ENCODE assay signal across 9 mouse cellular contexts in genomic region chr17:44256583-44256982, GRCm38 (mm10).
DNase-seq lines count a peak whose midpoint lies in the region; ATAC-seq and TF ChIP-seq lines count a peak whose summit lies in the region.
"Had no signal": no experiment of that assay in that cellular context is flagged by ENCODE, and none has a peak within 500 bp of the region (broad histone marks: within the 10 kb centered on the region; RNA-seq: fewer than 3 reads in every experiment).

No protein-coding gene starts in this region.

- H3K9ac ChIP-seq in ES-E14 (ENCODE audit: insufficient read depth, low read depth, low read length, poor library complexity, severe bottlenecking), result no peak overlapping the region
- no peak overlapping the region for H3K9ac ChIP-seq in forebrain, embryonic 13.5 days
- H3K9ac ChIP-seq: lung, embryonic 15.5 days had no signal

- peak; percentile 60; the same call in 1 of the 2 replicates for ATAC-seq in forebrain, embryonic 13.5 days

- TF ChIP-seq CTCF in layer of hippocampus, adult 2 months (conservative IDR thresholded peaks at IDR 0.05), result peak; percentile 96

- H3K9me3 ChIP-seq in ES-E14 (ENCODE audit: control insufficient read depth, insufficient read depth, low read depth, low read length), result no peaks in the 10 kb centered on the region
- H3K9me3 ChIP-seq in forebrain, embryonic 13.5 days (replicated peaks), result no peaks in the 10 kb centered on the region
- H3K9me3 ChIP-seq: lung, embryonic 15.5 days had no signal

- DNase-seq in ES-E14 (ENCODE audit: low read depth, low spot score), result no peak
- DNase-seq in c-Kit-positive CD71-negative TER-119-negative erythroid progenitor cells, embryonic 14.5 days (ENCODE audit: low read depth), result peak; percentile 74
- peak; percentile 86 for DNase-seq in heart, postnatal 4 days
- DNase-seq in layer of hippocampus, adult 2 months (ENCODE audit: low spot score in 2 of 2), result peak; percentile 27 to 70
- peak; percentile 87 for DNase-seq in lung, postnatal 10 days
- DNase-seq in ovary, postnatal 14 days (ENCODE audit: low spot score), result peak; percentile 78
- DNase-seq in thymus, postnatal 14 days, result peak; percentile 81

- WGBS in forebrain, embryonic 13.5 days, result 5% methylated on average over 6 of the region's 6 CpGs

- in situ Hi-C loops in ES-E14 (cut with MboI; ENCODE audit: low sequenced_read_pairs in 2 of 2, unreplicated experiment in 2 of 2), result loop anchor here in 1 of 2 experiments (10.0 to 25.0 kb wide), 3 partner anchors 102 to 781 kb away; no protein-coding TSS in a partner anchor

- no peak overlapping the region for H3K4me2 ChIP-seq in forebrain, embryonic 13.5 days
- H3K4me2 ChIP-seq: lung, embryonic 15.5 days had no signal

- H3K36me3 ChIP-seq in ES-E14 (ENCODE audit: control insufficient read depth, insufficient read depth, low read length, poor library complexity, severe bottlenecking), result no peaks in the 10 kb centered on the region
- no peaks in the 10 kb centered on the region for H3K36me3 ChIP-seq in forebrain, embryonic 13.5 days (ENCODE audit: poor library complexity, severe bottlenecking)
- H3K36me3 ChIP-seq: lung, embryonic 15.5 days had no signal

- H3K4me3 ChIP-seq in ES-E14 (ENCODE audit: insufficient read depth in 1 of 2, low read depth in 1 of 2, low read length in 2 of 2, poor library complexity in 1 of 2, severe bottlenecking in 1 of 2), result no peak overlapping the region
- no peak overlapping the region for H3K4me3 ChIP-seq in forebrain, embryonic 13.5 days
- no peak overlapping the region for H3K4me3 ChIP-seq in layer of hippocampus, adult 2 months
- H3K4me3 ChIP-seq: lung, embryonic 15.5 days had no signal

- peaks cover 0 to 2% of the 10 kb centered on the region in 2 experiments; a peak in 1 of 4 replicates for H3K4me1 ChIP-seq in ES-E14 (ENCODE audit: control insufficient read depth in 2 of 2, insufficient read depth in 2 of 2, low read length in 2 of 2, poor library complexity in 1 of 2)
- no peaks in the 10 kb centered on the region for H3K4me1 ChIP-seq in forebrain, embryonic 13.5 days
- H3K4me1 ChIP-seq: lung, embryonic 15.5 days had no signal

- no peak overlapping the region for H3K27ac ChIP-seq in ES-E14 (ENCODE audit: insufficient read depth, low read depth, low read length, poor library complexity, severe bottlenecking)
- no peak overlapping the region for H3K27ac ChIP-seq in forebrain, embryonic 13.5 days
- no peak overlapping the region for H3K27ac ChIP-seq in layer of hippocampus, adult 2 months
- H3K27ac ChIP-seq: lung, embryonic 15.5 days had no signal

- peaks cover 10% of the 10 kb centered on the region; the same call in 1 of the 2 replicates for H3K27me3 ChIP-seq in forebrain, embryonic 13.5 days

TF ChIP-seq in ES-E14, 5 proteins besides CTCF, POLR2A, EP300 and RAD21:
- TF ChIP-seq ZC3H11A (IDR thresholded peaks at IDR 0.05; ENCODE audit: borderline replicate concordance, low read depth, low read length) (peak; percentile 68), HCFC1 (IDR thresholded peaks at IDR 0.05; ENCODE audit: borderline replicate concordance, insufficient read depth, low read length) (no peak), MAFK (IDR thresholded peaks at IDR 0.05; ENCODE audit: insufficient read depth, low read depth, low read length) (no peak)
